Mouse (Mus musculus) CH12.LX (cell line): ENCODE results near the gene Cox7a2. TPM values are rescaled to one million over a fixed set of nuclear protein-coding genes. Genes with fewer than 3 reads are reported as not detected.

Experiments
- DNase-seq: peaks from one replicate; pipeline ENCODE4 v3.0.0-alpha.2; 2013; ENCODE audit errors: extremely low read depth
- H3K27ac ChIP-seq: 2 replicates; pipeline ENCODE4 v1.5.1; 2012; ENCODE audit warnings: low read depth, mild to moderate bottlenecking, control low read depth, moderate library complexity; ENCODE audit not compliant: insufficient read depth
- H3K27me3 ChIP-seq: replicated peaks from 2 replicates; pipeline ENCODE3; 2012; ENCODE audit warnings: inconsistent platforms
- H3K36me3 ChIP-seq, 2 experiments: replicated peaks in 1 of 2; 2 replicates each; pipeline versions ENCODE3 to v1.6.1; 2012; ENCODE audit warnings: inconsistent platforms in 1 of 2, low read length in 1 of 2, mild to moderate bottlenecking in 1 of 2, mixed read lengths in 1 of 2, moderate library complexity in 1 of 2; ENCODE audit not compliant: control insufficient read depth in 1 of 2, insufficient read depth in 1 of 2
- H3K4me1 ChIP-seq, 2 experiments: 2 replicates each; pipeline ENCODE4 v1.6.1; 2012; ENCODE audit warnings: inconsistent platforms in 1 of 2, moderate library complexity in 1 of 2; ENCODE audit not compliant: insufficient read depth in 2 of 2, control insufficient read depth in 1 of 2
- H3K4me2 ChIP-seq: 2 replicates; pipeline ENCODE4 v1.6.1; 2012; ENCODE audit warnings: low read depth, mild to moderate bottlenecking, control low read depth; ENCODE audit not compliant: poor library complexity, insufficient read depth, severe bottlenecking
- H3K4me3 ChIP-seq, 3 experiments: fragments of 150-350 bp in 1 of 3; sonication (generic) in 1 of 3; replicated peaks in 1 of 3; 2 replicates each; pipeline versions ENCODE3 to v1.5.1; 2011 to 2012; ENCODE audit warnings: low read depth in 2 of 3, low read length in 2 of 3, mild to moderate bottlenecking in 2 of 3, moderate library complexity in 2 of 3, control low read depth in 1 of 3, improper control_type of control experiment in 1 of 3, inconsistent platforms in 1 of 3, mixed read lengths in 1 of 3; ENCODE audit not compliant: poor library complexity in 1 of 3
- H3K79me2 ChIP-seq: replicated peaks from 2 replicates; pipeline ENCODE4 v1.6.1; 2012; ENCODE audit warnings: mild to moderate bottlenecking, moderate library complexity; ENCODE audit not compliant: control insufficient read depth, poor library complexity, insufficient read depth, severe bottlenecking; ENCODE audit errors: extremely low read depth
- H3K9ac ChIP-seq: 2 replicates; pipeline ENCODE4 v1.6.1; 2012; ENCODE audit warnings: low read depth, mild to moderate bottlenecking, control low read depth, moderate library complexity; ENCODE audit not compliant: insufficient read depth
- H3K9me3 ChIP-seq: replicated peaks from 2 replicates; pipeline ENCODE3; 2012; ENCODE audit warnings: low read length, inconsistent platforms, mixed read lengths
- BHLHE40 ChIP-seq: IDR thresholded peaks from 2 replicates; pipeline ENCODE4 v1.6.1; 2011; ENCODE audit warnings: mild to moderate bottlenecking, low read depth, low read length, improper control_type of control experiment
- CHD1 ChIP-seq: IDR thresholded peaks from 2 replicates; pipeline ENCODE4 v1.6.1; 2012; ENCODE audit warnings: low read depth, low read length, improper control_type of control experiment, inconsistent platforms
- CHD2 ChIP-seq: IDR thresholded peaks from 2 replicates; pipeline ENCODE4 v1.6.1; 2011; ENCODE audit warnings: low read length, improper control_type of control experiment
- CTCF ChIP-seq, 2 experiments: IDR thresholded peaks in 1 of 2; conservative IDR thresholded peaks in 1 of 2; 2 replicates each; pipeline ENCODE4 v1.5.1; 2011 to 2012; ENCODE audit warnings: low read depth in 2 of 2, low read length in 2 of 2, improper control_type of control experiment in 1 of 2, inconsistent platforms in 1 of 2, mild to moderate bottlenecking in 1 of 2, moderate library complexity in 1 of 2
- E2F4 ChIP-seq: IDR thresholded peaks from 2 replicates; pipeline ENCODE4 v1.6.1; 2011; ENCODE audit warnings: low read depth, low read length, improper control_type of control experiment; ENCODE audit not compliant: insufficient replicate concordance
- GABPA ChIP-seq: IDR thresholded peaks from 2 replicates; pipeline ENCODE4 v1.6.1; 2012; ENCODE audit warnings: low read depth, low read length, improper control_type of control experiment, inconsistent platforms; ENCODE audit not compliant: insufficient replicate concordance
- JUN ChIP-seq: IDR thresholded peaks from 2 replicates; pipeline ENCODE4 v1.6.1; 2011; ENCODE audit warnings: low read depth, mild to moderate bottlenecking, low read length, improper control_type of control experiment, moderate library complexity; ENCODE audit not compliant: insufficient read depth
- JUND ChIP-seq: conservative IDR thresholded peaks from 2 replicates; pipeline ENCODE4 v1.6.1; 2011; ENCODE audit warnings: low read depth, low read length, improper control_type of control experiment
- MAFK ChIP-seq: IDR thresholded peaks from 2 replicates; pipeline ENCODE4 v1.6.1; 2011; ENCODE audit warnings: low read length, improper control_type of control experiment; ENCODE audit not compliant: insufficient replicate concordance
- MAX ChIP-seq: IDR thresholded peaks from 2 replicates; pipeline ENCODE4 v1.6.1; 2011; ENCODE audit warnings: low read length, improper control_type of control experiment
- MYC ChIP-seq: IDR thresholded peaks from 2 replicates; pipeline ENCODE4 v1.6.1; 2011; ENCODE audit warnings: low read depth, mild to moderate bottlenecking, improper control_type of control experiment, low read length
- NELFE ChIP-seq: IDR thresholded peaks from 2 replicates; pipeline ENCODE4 v1.6.1; 2011; ENCODE audit warnings: low read depth, low read length, improper control_type of control experiment
- NRF1 ChIP-seq: IDR thresholded peaks from 2 replicates; pipeline ENCODE4 v1.6.1; 2014; ENCODE audit warnings: low read depth, mild to moderate bottlenecking, inconsistent platforms, low read length, improper control_type of control experiment, moderate library complexity
- PAX5 ChIP-seq: IDR thresholded peaks from 2 replicates; pipeline ENCODE4 v1.6.1; 2012; ENCODE audit warnings: low read length, inconsistent platforms, mixed read lengths
- POLR2A ChIP-seq: IDR thresholded peaks from 2 replicates; pipeline ENCODE4 v1.6.1; 2011; ENCODE audit warnings: low read depth, mild to moderate bottlenecking, improper control_type of control experiment, low read length
- RAD21 ChIP-seq: IDR thresholded peaks from 2 replicates; pipeline ENCODE4 v1.6.1; 2011; ENCODE audit warnings: low read depth, mild to moderate bottlenecking, low read length, improper control_type of control experiment, moderate library complexity
- RCOR1 ChIP-seq: conservative IDR thresholded peaks from 2 replicates; pipeline ENCODE4 v1.6.1; 2012; ENCODE audit warnings: low read depth, mild to moderate bottlenecking, inconsistent platforms, low read length, improper control_type of control experiment
- SMC3 ChIP-seq: IDR thresholded peaks from 2 replicates; pipeline ENCODE4 v1.6.1; 2011; ENCODE audit warnings: low read depth, low read length, improper control_type of control experiment
- TBP ChIP-seq: conservative IDR thresholded peaks from 2 replicates; pipeline ENCODE4 v1.6.1; 2011; ENCODE audit warnings: low read depth, low read length, improper control_type of control experiment
- TCF12 ChIP-seq: IDR thresholded peaks from 2 replicates; pipeline ENCODE4 v1.6.1; 2014; ENCODE audit warnings: low read depth, mild to moderate bottlenecking, inconsistent platforms, low read length, improper control_type of control experiment
- UBTF ChIP-seq: IDR thresholded peaks from 2 replicates; pipeline ENCODE4 v1.6.1; 2012; ENCODE audit warnings: low read depth, mild to moderate bottlenecking, inconsistent platforms, low read length, improper control_type of control experiment, moderate library complexity
- USF1 ChIP-seq: IDR thresholded peaks from 2 replicates; pipeline ENCODE4 v1.6.1; 2014; ENCODE audit warnings: low read depth, mild to moderate bottlenecking, inconsistent platforms, low read length, improper control_type of control experiment
- USF2 ChIP-seq: conservative IDR thresholded peaks from 2 replicates; pipeline ENCODE4 v1.6.1; 2011; ENCODE audit warnings: low read depth, low read length, improper control_type of control experiment
- ZKSCAN1 ChIP-seq: IDR thresholded peaks from 2 replicates; pipeline ENCODE4 v1.6.1; 2012; ENCODE audit warnings: low read depth, inconsistent platforms, low read length, improper control_type of control experiment, borderline replicate concordance
- ZMIZ1 ChIP-seq: IDR thresholded peaks from 2 replicates; pipeline ENCODE4 v1.6.1; 2012; ENCODE audit warnings: low read depth, mild to moderate bottlenecking, inconsistent platforms, low read length, improper control_type of control experiment
- dilution Hi-C: fragments of 300-500 bp; cut with MboI; formaldehyde crosslinking; loops from 2 replicates; pipeline ENCODE4 v1.14.3; 2020; ENCODE audit warnings: low sequenced_read_pairs; ENCODE audit not compliant: extremely low pct_unique_long_range_greater_than_20kb, extremely low pct_ligation_motif_present
- in situ Hi-C: fragments of 300-500 bp; cut with MboI; formaldehyde crosslinking; loops from 3 replicates; pipeline ENCODE4 v1.14.3; 2019; ENCODE audit warnings: low sequenced_read_pairs, low pct_ligation_motif_present, low pct_unique_long_range_greater_than_20kb, mixed read lengths
- polyA plus RNA-seq: library from polyadenylated mRNA; unstranded; fragments of >175 nt; gene quantifications from 2 replicates; pipeline ENCODE4 v1.2.1, GENCODE M21; 2012; ENCODE audit warnings: low read depth; ENCODE audit not compliant: insufficient read length
- total RNA-seq, 2 experiments: library from RNA; depleted of rRNA; stranded (reverse); fragments of 300-350 nt in 1 of 2; fragments of >200 nt in 1 of 2; gene quantifications; 2 replicates each; pipeline ENCODE4 v1.2.3; 2012 to 2014

Cox7a2 gene
- total and polyA plus RNA-seq, 3 experiments: 307 to 597 (median 393) TPM

DNA sequence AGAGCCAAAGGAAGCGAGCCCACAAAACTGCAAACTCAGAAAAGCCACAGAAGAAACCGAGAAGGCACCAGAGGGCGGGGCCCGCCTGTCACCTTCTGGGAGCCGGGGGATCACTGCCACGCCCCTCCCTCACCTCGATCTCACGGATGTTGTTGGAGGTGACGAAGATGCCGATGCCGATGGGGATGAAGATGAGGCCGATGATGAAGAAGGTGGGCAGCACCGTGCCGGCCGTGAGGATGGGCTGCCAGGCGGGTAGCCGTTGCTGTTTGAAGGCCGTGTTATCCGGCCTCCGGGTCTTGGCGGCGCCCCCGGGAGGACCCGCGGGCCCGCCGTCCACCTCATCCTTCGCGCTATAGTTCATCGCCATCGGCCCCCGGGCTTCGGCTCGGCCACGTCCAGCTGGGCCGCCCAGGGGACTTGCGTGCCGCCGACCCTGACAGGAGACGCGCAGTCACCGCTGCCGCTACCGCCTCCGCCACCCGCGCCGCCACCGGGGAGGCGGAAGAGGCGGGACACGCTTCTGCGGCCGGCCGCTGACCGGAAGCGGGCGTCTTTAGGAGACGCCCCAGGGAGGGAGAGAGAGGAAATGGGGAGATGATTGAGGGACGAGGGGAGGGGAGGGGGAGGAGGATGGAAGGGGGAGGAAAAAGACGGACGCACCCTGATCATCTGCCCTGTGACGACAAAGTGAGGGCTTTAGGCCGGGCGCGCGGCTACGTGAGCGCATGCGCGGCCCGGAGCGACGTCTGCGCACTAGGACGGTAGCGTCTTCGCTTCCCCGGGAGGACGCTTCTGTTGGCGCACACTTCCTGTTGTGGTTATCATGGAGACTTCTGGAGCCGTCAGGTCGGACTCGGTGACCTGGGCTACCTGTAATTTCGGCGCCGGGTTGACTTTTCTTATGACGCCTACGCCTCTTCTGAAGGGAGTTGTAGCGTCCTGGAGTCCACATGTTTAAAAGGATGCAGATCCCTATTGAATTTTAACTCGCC, 33.5 kb upstream of the Cox7a2 start, which contains the start of gene Tmem30a (continued):
- TF ChIP-seq NELFE (peak; percentile 93), SMC3 (no peak), BHLHE40 (peak; percentile 17; the same call in 1 of the 2 replicates), CTCF (conservative IDR thresholded peaks at IDR 0.05 in 1 of 2, IDR thresholded peaks at IDR 0.05 in 1 of 2; ENCODE audit: low read depth in 2 of 2, low read length in 2 of 2) (no peak), MAFK (no peak), JUND (no peak), ZMIZ1 (peak; percentile 73; the same call in 1 of the 2 replicates), ZKSCAN1 (no peak), POLR2A (peak; percentile 87), MAX (no peak)

DNA sequence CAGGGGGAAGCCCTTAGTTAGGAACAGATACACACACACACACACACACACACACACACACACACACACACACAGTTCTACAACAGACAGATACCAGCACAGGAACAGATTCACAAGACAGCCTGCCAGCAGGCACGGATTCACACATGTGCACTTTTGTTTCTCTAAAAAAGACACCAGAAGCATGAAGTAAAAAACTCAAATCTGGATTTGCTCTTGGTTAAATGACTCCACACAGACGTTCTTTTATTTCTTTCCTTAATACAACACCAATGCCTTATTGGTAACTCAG, 26.1 kb upstream of the Cox7a2 start:
- Histone ChIP-seq H3K4me1 (peaks cover 0 to 37% of the 10 kb centered on the region in 2 experiments; a peak in 3 of 4 replicates), H3K4me2 (no peak overlapping the region), H3K36me3 (peaks cover 0 to 6% of the 10 kb centered on the region in 2 experiments), H3K9me3 (no peaks in the 10 kb centered on the region), H3K4me3 (no peak overlapping the region), H3K79me2 (peaks cover 32% of the 10 kb centered on the region), H3K27me3 (no peaks in the 10 kb centered on the region), H3K27ac (no peak overlapping the region), H3K9ac (no peak overlapping the region)
- in situ Hi-C loops: no loop called here
- TF ChIP-seq CTCF (conservative IDR thresholded peaks at IDR 0.05 in 1 of 2, IDR thresholded peaks at IDR 0.05 in 1 of 2; ENCODE audit: low read depth in 2 of 2, low read length in 2 of 2) (no peak), USF1 (no peak), E2F4 (no peak), JUN (no peak), RCOR1 (no peak), CHD2 (no peak), USF2 (no peak)
- no peak for DNase-seq
- dilution Hi-C loops: no loop called here

DNA sequence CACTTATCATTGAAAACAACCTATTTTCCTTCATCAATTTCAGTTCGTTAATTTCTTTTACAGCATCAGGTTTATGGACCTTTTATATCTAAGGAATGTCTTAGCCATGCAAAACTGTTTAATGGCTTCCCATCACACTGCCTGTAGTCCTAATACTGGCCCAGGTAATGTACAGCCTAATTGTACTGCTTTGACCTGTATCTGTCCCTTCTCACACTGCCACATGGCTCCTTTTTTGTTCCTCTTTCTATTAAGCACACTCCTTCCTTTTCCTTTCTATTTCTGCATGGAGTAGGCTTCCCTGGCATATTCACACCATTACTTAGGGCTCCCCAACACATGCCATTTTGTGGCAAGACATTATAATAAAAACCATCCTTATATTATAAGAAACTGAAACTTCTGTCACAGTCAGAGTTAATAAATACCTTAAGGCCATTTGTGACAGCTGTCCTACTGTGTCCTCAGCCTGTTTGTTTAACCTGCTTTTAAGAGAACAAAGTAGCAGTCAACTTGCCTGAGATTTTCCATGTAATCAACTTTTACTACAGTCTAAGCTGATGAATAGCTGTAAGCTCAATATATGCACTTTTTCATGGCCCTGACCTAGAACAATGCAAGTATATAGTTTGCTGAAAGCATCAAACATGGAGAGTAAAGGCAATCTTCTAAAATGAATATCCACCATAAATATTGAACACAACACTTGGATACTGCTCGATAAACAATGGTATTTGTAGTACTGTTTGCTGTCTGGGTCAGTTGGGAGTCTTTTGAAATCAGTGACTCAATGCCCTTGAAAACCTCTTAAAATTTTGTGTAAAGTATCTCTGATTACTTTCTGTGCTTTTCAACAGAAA, 25.5 kb upstream of the Cox7a2 start:
- Histone ChIP-seq H3K4me1 (peaks cover 0 to 31% of the 10 kb centered on the region in 2 experiments; a peak in 3 of 4 replicates), H3K4me2 (no peak overlapping the region)
- in situ Hi-C loops: no loop called here

More for the DNA sequence above, 25.5 kb upstream of the Cox7a2 start:
- H3K27ac ChIP-seq: no peak overlapping the region
- H3K27me3 ChIP-seq: no peaks in the 10 kb centered on the region
- peaks cover 28% of the 10 kb centered on the region for H3K79me2 ChIP-seq
- DNase-seq: no peak
- dilution Hi-C loops: no loop called here
- no peak for TF ChIP-seq TBP
- TF ChIP-seq CHD2: no peak
- TF ChIP-seq RAD21: no peak
- TF ChIP-seq NRF1: no peak
- no peak for TF ChIP-seq ZMIZ1
- TF ChIP-seq GABPA: no peak
- no peak for TF ChIP-seq RCOR1
- TF ChIP-seq UBTF: no peak
- TF ChIP-seq MAX: no peak
- TF ChIP-seq MYC: no peak
- TF ChIP-seq SMC3: no peak
- TF ChIP-seq ZKSCAN1: no peak
- TF ChIP-seq PAX5: no peak
- TF ChIP-seq TCF12: no peak
- TF ChIP-seq CHD1: no peak
- TF ChIP-seq POLR2A: no peak
- H3K36me3 ChIP-seq: peaks cover 0 to 6% of the 10 kb centered on the region in 2 experiments
- no peak overlapping the region for H3K4me3 ChIP-seq
- H3K9ac ChIP-seq: no peak overlapping the region
- no peaks in the 10 kb centered on the region for H3K9me3 ChIP-seq
